8 mouse cellular contexts compared by ENCODE assay signal in genomic region chr4:129820417-129821086, GRCm38 (mm10). TPM values are rescaled to one million over a fixed set of nuclear protein-coding genes. Genes with fewer than 3 reads are reported as not detected.
A peak's percentile ranks its signal among the peaks of the same experiment; 100 is the strongest.
DNase-seq lines count a peak whose midpoint lies in the region; ATAC-seq lines count a peak whose summit lies in the region.

No protein-coding gene starts in this region.

- H3K9ac ChIP-seq in heart, embryonic 15.5 days: peak overlapping the region; percentile 98
- H3K9ac ChIP-seq in liver, embryonic 15.5 days: peak overlapping the region; percentile 96
- peak overlapping the region; percentile 96 for H3K9ac ChIP-seq in stomach, embryonic 14.5 days (replicated peaks; ENCODE audit: low read depth, low read length)

- ATAC-seq in erythroid progenitor cell, adult 5-6 weeks (replicated peaks; ENCODE audit: low FRiP score, poor library complexity, severe bottlenecking): peak; percentile 77
- peak; percentile 78 for ATAC-seq in heart, embryonic 15.5 days (replicated peaks; ENCODE audit: insufficient number of reproducible peaks, insufficient read depth, low FRiP score, low read depth)
- ATAC-seq in liver, embryonic 15.5 days (ENCODE audit: insufficient read depth): peak; percentile 79
- peak; percentile 82 for ATAC-seq in stomach, embryonic 14.5 days (ENCODE audit: insufficient number of reproducible peaks, insufficient read depth, low FRiP score, low read depth)

- peak; percentile 89 for DNase-seq in CD4-positive helper T cell, adult 2 months (ENCODE audit: low read depth, low spot score)
- DNase-seq in brain, adult 2 months (ENCODE audit: low read depth, low spot score): peak; percentile 80
- DNase-seq in kidney, postnatal 14 days: peak; percentile 86
- peak; percentile 85 for DNase-seq in neural tube, embryonic 10.5 days (ENCODE audit: extremely low spot score, low spot score)

- H3K27ac ChIP-seq in heart, embryonic 15.5 days: peak overlapping the region; percentile 97
- peak overlapping the region; percentile 92 for H3K27ac ChIP-seq in liver, embryonic 15.5 days (replicated peaks)
- H3K27ac ChIP-seq in stomach, embryonic 14.5 days (ENCODE audit: low read length): peak overlapping the region; percentile 94

- no peaks in the 10 kb centered on the region for H3K27me3 ChIP-seq in heart, embryonic 15.5 days
- H3K27me3 ChIP-seq in liver, embryonic 15.5 days: no peaks in the 10 kb centered on the region
- H3K27me3 ChIP-seq in stomach, embryonic 14.5 days (ENCODE audit: control insufficient read depth, insufficient read depth, low read length): no peaks in the 10 kb centered on the region

- H3K9me3 ChIP-seq in heart, embryonic 15.5 days (replicated peaks): no peaks in the 10 kb centered on the region
- H3K9me3 ChIP-seq in liver, embryonic 15.5 days (replicated peaks): no peaks in the 10 kb centered on the region
- no peaks in the 10 kb centered on the region for H3K9me3 ChIP-seq in stomach, embryonic 14.5 days (ENCODE audit: control insufficient read depth, low read depth, low read length)

- under 1% methylated on average over 42 of the region's 79 CpGs for WGBS in heart, embryonic 15.5 days
- WGBS in liver, embryonic 15.5 days (ENCODE audit: insufficient replicate concordance): under 1% methylated on average over 68 of the region's 79 CpGs
- WGBS in stomach, embryonic 14.5 days: under 1% methylated on average over 48 of the region's 79 CpGs

- H3K36me3 ChIP-seq in heart, embryonic 15.5 days: no peaks in the 10 kb centered on the region
- H3K36me3 ChIP-seq in liver, embryonic 15.5 days (replicated peaks): peaks cover 12% of the 10 kb centered on the region; the same call in 1 of the 2 replicates
- H3K36me3 ChIP-seq in stomach, embryonic 14.5 days (ENCODE audit: control insufficient read depth, insufficient read depth, low read length): no peaks in the 10 kb centered on the region

- H3K4me1 ChIP-seq in heart, embryonic 15.5 days (replicated peaks): peaks cover 59% of the 10 kb centered on the region
- peaks cover 55% of the 10 kb centered on the region for H3K4me1 ChIP-seq in liver, embryonic 15.5 days (replicated peaks)
- H3K4me1 ChIP-seq in stomach, embryonic 14.5 days (ENCODE audit: control insufficient read depth, insufficient read depth, low read length): peaks cover 30% of the 10 kb centered on the region

- H3K4me2 ChIP-seq in heart, embryonic 15.5 days: peak overlapping the region; percentile 69
- peak overlapping the region; percentile 98 for H3K4me2 ChIP-seq in liver, embryonic 15.5 days
- H3K4me2 ChIP-seq in stomach, embryonic 14.5 days (replicated peaks; ENCODE audit: low read depth, low read length): peak overlapping the region; percentile 60

- H3K4me3 ChIP-seq in heart, embryonic 15.5 days: peak overlapping the region; percentile 98
- H3K4me3 ChIP-seq in liver, embryonic 15.5 days (replicated peaks): peak overlapping the region; percentile 94
- peak overlapping the region; percentile 80 for H3K4me3 ChIP-seq in stomach, embryonic 14.5 days (ENCODE audit: low read depth, low read length)

RNA-seq across cellular contexts. Expression of gene Ptp4a2, which starts 9.5 kb away (rescaled TPM):
- total RNA-seq in erythroid progenitor cell, adult 5-6 weeks (2015; ENCODE audit: low replicate concordance): 228 and 468 TPM in 2 replicates
- 166 and 170 TPM in 2 replicates for total RNA-seq in erythroid progenitor cell, adult 5-6 weeks (2017; ENCODE audit: low replicate concordance)
- 347 and 442 TPM in 2 replicates for polyA plus RNA-seq in heart, embryonic 15.5 days (2015; fragmentation: Nextera tagmentation; extraction: Ambion mirVana)
- polyA plus RNA-seq in liver, embryonic 15.5 days (2015; fragmentation: Nextera tagmentation; extraction: Ambion mirVana): 140 and 174 TPM in 2 replicates
- polyA plus RNA-seq in stomach, embryonic 14.5 days (2014; fragmentation: Nextera tagmentation; extraction: Ambion mirVana): 252 and 294 TPM in 2 replicates

Comparison
In these comparisons a context has a peak if more than half of its experiments do, and no peak if none do; other contexts are left out.
1. Peak in every context shown above with its lines: DNase-seq, ATAC-seq, H3K4me3 ChIP-seq and H3K27ac ChIP-seq.